Mouse (Mus musculus) lung, embryonic 16.5 days (tissue): ENCODE data around the gene Ablim1. TPM values are rescaled to one million over a fixed set of nuclear protein-coding genes. Genes with fewer than 3 reads are reported as not detected.
A peak's percentile ranks its signal among the peaks of the same experiment; 100 is the strongest.

ENCODE experiments used
- ATAC-seq: fragments of 200-750 bp; cut with Nextera tagmentation; 2 replicates; pipeline ENCODE4 v1.8.0; 2017; ENCODE audit warnings: low read depth, mild to moderate bottlenecking, moderate library complexity
- H3K27ac ChIP-seq: fragments of 300-500 bp; sonication (generic); 2 replicates; pipeline ENCODE4 v1.5.1; 2014; ENCODE audit warnings: mild to moderate bottlenecking, control low read depth, low read length
- H3K27me3 ChIP-seq: fragments of 300-500 bp; sonication (generic); 2 replicates; pipeline ENCODE4 v1.6.1; 2014; ENCODE audit warnings: low read depth, low read length, mixed read lengths; ENCODE audit not compliant: control insufficient read depth, insufficient read depth
- H3K36me3 ChIP-seq: fragments of 300-500 bp; sonication (generic); 2 replicates; pipeline ENCODE4 v1.6.1; 2014; ENCODE audit warnings: low read length; ENCODE audit not compliant: control insufficient read depth, insufficient read depth
- H3K4me1 ChIP-seq: fragments of 300-500 bp; sonication (generic); replicated peaks from 2 replicates; pipeline ENCODE4 v1.6.1; 2014; ENCODE audit warnings: low read length, mixed read lengths; ENCODE audit not compliant: control insufficient read depth, insufficient read depth
- H3K4me2 ChIP-seq: fragments of 300-500 bp; sonication (generic); 2 replicates; pipeline ENCODE4 v1.6.1; 2014; ENCODE audit warnings: low read depth, low read length, control low read depth
- H3K4me3 ChIP-seq: fragments of 300-500 bp; sonication (generic); 2 replicates; pipeline ENCODE4 v1.5.1; 2014; ENCODE audit warnings: mild to moderate bottlenecking, low read length, control low read depth
- H3K9ac ChIP-seq: fragments of 300-500 bp; sonication (generic); 2 replicates; pipeline ENCODE4 v1.6.1; 2014; ENCODE audit warnings: low read length, control low read depth
- H3K9me3 ChIP-seq: fragments of 300-500 bp; sonication (generic); 2 replicates; pipeline ENCODE4 v1.6.1; 2016; ENCODE audit warnings: low read length; ENCODE audit not compliant: control insufficient read depth
- WGBS: fragments of 180-500 bp; shearing (Covaris S2); extraction: QIAGEN DNeasy Blood & Tissue Kit; methylation state at CpG from one replicate; pipeline ENCODE4 v1.1.7; 2014; 5-methylcytosine and 5-hydroxymethylcytosine counted together
- polyA plus RNA-seq: library from polyadenylated mRNA; unstranded; fragments of >200 nt; fragmentation: Nextera tagmentation; extraction: Ambion mirVana; gene quantifications from 2 replicates; pipeline ENCODE4 v1.2.1, GENCODE M21; 2015

Gene Ablim1
- polyA plus RNA-seq = 53.3 and 54.5 TPM in 2 replicates

DNA sequence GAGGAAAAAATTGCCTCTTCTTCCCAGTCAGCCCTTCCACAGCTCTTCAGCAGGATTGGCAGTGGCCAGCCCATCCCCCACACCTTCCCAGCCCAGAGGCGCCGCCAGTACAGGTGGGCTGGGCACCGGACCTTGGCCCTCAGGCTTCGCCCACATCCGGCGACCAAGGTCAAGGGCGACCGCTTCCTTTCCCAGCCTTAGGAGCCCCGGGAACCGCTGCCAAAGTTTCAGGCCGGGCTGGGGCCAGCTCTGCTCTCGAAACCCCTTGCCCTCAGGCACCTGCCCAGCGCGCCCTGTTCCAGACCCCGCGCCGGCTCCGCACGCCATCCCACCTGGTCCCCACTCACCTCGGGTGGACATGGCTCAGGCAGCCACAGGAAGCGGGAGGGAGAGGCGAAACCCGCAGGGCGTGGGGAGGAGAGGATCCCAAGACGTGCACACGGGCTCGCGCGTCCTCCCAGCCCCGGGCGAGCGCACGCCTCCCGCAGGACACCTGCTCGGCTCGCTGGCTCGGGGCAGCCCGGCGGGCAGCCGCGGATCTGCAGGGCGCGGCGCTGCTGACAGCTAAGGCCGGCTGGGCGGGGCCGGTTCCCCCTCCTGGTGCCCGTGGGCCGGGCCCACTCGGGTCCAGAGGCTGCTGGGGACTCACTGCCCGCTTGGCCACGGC is at the start of gene Ablim1:
Ablim1 (minus strand) TSS at position 574 of the 667 bp plus-strand sequence.
- peak; percentile 83 for ATAC-seq
- H3K27ac ChIP-seq = 0 out of 2 replicates have a peak within 1 kb of the TSS, but pooled peaks have one; percentile 20
- peaks cover 19% of the 10 kb centered on the region for H3K27me3 ChIP-seq
- H3K4me3 ChIP-seq = peak within 1 kb of the TSS; percentile 65
- no peaks in the 10 kb centered on the region for H3K9me3 ChIP-seq
- no peaks in the 10 kb centered on the region for H3K36me3 ChIP-seq
- H3K4me1 ChIP-seq = peaks cover 8% of the 10 kb centered on the region; the same call in 1 of the 2 replicates
- peak within 1 kb of the TSS; percentile 74 for H3K9ac ChIP-seq
- peak within 1 kb of the TSS; percentile 85 for H3K4me2 ChIP-seq
- under 1% methylated on average over 49 of the region's 52 CpGs for WGBS

DNA sequence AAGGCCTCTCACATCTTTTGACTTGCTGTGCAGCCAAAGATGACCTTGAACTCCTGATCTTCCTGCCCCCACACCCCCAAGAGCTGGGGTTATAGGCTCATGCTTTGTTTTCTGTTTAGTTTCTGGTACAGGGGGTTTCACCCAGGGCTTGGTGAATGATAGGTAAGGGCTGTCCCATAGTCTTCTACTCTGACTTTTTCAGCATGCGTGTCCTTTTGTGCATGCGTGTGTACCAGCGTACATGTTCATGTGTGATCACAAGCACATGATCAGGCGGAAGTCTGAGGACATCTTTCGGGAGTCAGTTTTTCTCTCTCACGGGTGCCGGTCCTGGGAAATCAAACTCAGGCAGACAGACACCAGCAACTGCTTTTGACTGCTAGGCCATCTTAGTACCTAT is 48.8 kb upstream of the Ablim1 start:
- Histone ChIP-seq H3K27ac (no peak overlapping the region), H3K4me3 (no peak overlapping the region), H3K9ac (peak overlapping the region; percentile 37; the same call in 1 of the 2 replicates), H3K27me3 (no peaks in the 10 kb centered on the region), H3K4me1 (peaks cover 50% of the 10 kb centered on the region), H3K36me3 (peaks cover under 1% of the 10 kb centered on the region; the same call in 1 of the 2 replicates), H3K4me2 (peak overlapping the region; percentile 70; the same call in 1 of the 2 replicates), H3K9me3 (no peaks in the 10 kb centered on the region)
- no peak for ATAC-seq
- 80% methylated on average over 7 of the region's 7 CpGs for WGBS

- WGBS = 17% methylated on average over 7 of the region's 7 CpGs
- Histone ChIP-seq H3K4me2 (peak overlapping the region; percentile 70), H3K27ac (no peak overlapping the region; the same call in 1 of the 2 replicates), H3K4me3 (peak overlapping the region; percentile 28), H3K36me3 (no peaks in the 10 kb centered on the region), H3K4me1 (peaks cover 50% of the 10 kb centered on the region), H3K9me3 (no peaks in the 10 kb centered on the region), H3K27me3 (no peaks in the 10 kb centered on the region), H3K9ac (peak overlapping the region; percentile 37)
- ATAC-seq = no peak
Measured at GRCm38 (mm10) chr19:57363076-57363475, 48.4 kb upstream of the Ablim1 start.

GRCm38 (mm10) chr19:57362586-57362985 is 47.9 kb upstream of the Ablim1 start:
- no peak for ATAC-seq
- Histone ChIP-seq H3K4me3 (peak overlapping the region; percentile 28), H3K9ac (no peak overlapping the region; the same call in 1 of the 2 replicates), H3K4me1 (peaks cover 52% of the 10 kb centered on the region), H3K4me2 (peak overlapping the region; percentile 70), H3K9me3 (no peaks in the 10 kb centered on the region), H3K36me3 (no peaks in the 10 kb centered on the region), H3K27ac (peak overlapping the region; percentile 23; the same call in 1 of the 2 replicates), H3K27me3 (no peaks in the 10 kb centered on the region)
- 31% methylated on average over 5 of the region's 5 CpGs for WGBS

GRCm38 (mm10) chr19:57361939-57362307 is 47.2 kb upstream of the Ablim1 start:
- Histone ChIP-seq H3K9ac (peak overlapping the region; percentile 99), H3K27ac (peak overlapping the region; percentile 95), H3K4me3 (peak overlapping the region; percentile 87), H3K36me3 (no peaks in the 10 kb centered on the region), H3K4me2 (peak overlapping the region; percentile 70), H3K9me3 (no peaks in the 10 kb centered on the region), H3K27me3 (no peaks in the 10 kb centered on the region), H3K4me1 (peaks cover 46% of the 10 kb centered on the region)
- no peak for ATAC-seq
- WGBS = 8% methylated on average over 3 of the region's 3 CpGs

DNA sequence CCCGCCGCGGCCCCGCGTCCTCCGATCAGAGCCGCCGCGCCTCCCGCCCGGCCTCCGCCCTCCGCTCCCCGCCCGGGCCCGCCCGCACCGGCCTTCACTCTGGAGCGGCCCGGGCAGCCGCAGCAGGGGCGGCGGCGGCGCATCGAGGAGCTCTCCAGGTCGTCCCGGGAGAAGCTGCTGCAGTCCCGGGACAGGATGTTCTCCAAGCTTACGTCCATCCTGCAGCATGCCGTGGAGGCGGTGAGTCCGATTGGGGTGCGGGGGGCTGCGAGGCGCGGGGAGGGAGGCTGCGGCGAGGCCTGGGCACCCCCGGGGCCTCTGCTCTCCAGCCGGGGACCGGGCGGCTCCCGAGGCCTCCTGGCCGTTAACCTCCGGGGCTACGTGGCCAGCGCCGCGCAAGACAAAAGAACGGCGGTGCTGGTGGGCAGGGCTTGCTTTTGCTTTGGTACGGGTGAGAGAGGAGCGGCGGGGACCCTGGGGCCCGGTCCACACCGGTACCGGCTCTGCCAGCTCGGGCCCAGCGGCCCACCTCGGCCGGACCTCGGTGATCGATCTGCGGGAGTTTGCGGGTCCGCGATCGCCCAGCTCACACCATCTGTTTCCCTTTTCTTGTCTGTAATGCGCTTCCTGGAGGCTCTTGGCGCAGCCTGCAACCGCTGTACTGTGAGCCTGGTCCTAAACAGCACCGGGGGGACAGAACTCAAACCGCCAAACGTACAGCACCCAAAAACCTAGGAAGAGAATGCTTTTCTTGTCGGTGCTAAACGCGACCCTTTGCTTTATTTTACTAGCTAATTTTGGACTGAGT is 46.6 kb upstream of the Ablim1 start:
- H3K27ac ChIP-seq = peak overlapping the region; percentile 95
- peak overlapping the region; percentile 99 for H3K9ac ChIP-seq
- H3K4me1 ChIP-seq = peaks cover 43% of the 10 kb centered on the region
- H3K27me3 ChIP-seq = no peaks in the 10 kb centered on the region
- WGBS = 0% methylated on average over 60 of the region's 78 CpGs
- ATAC-seq = peak; percentile 56
- peak overlapping the region; percentile 87 for H3K4me3 ChIP-seq
- no peaks in the 10 kb centered on the region for H3K36me3 ChIP-seq
- H3K9me3 ChIP-seq = no peaks in the 10 kb centered on the region
- peak overlapping the region; percentile 70 for H3K4me2 ChIP-seq

DNA sequence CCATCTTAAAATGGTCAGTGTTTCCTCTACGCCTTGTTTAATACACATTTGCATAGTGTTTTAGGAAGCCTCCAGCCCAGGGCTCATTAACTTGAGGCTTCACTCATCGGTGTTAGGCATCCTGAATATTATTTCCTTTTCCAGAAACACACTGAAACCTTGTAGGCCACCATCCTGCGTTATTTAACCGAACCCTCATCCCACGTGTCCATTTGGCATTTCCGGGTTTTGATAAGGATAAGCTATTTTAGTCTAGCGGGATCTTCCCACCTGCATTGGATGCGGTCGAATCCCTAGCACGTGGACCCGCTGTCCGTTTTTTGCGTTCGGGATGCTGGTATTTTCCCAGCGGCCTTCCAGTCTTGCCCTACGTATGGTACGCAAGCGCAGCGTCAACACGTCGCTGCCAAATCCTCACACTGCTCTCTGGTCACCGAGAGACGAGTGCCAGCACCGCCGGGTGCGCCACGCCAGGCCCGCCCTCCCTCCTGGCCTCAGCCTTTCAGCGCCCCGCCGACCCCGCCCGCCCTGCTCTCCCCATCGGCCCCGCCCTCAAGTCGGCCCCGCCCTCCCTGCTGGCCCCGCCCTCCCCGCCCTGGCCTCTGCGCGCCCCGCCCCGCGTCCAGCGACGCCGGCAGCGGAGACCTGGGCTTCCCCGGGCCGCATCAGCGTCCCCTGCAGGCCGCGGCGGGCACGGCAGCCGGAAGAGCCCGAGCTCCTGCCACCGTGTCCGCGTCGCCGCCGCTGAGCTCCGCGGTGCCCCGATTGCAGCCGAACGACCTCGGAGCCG is 45.8 kb upstream of the Ablim1 start, which contains the start of gene Fam160b1:
Fam160b1 (plus strand) TSS at position 340 of the 790 bp plus-strand sequence.
- H3K9me3 ChIP-seq = no peaks in the 10 kb centered on the region
- peak within 1 kb of the TSS; percentile 99 for H3K9ac ChIP-seq
- peak within 1 kb of the TSS; percentile 95 for H3K27ac ChIP-seq
- H3K4me3 ChIP-seq = peak within 1 kb of the TSS; percentile 87
- whole genome bisulfite sequencing = under 1% methylated on average over 33 of the region's 70 CpGs
- H3K27me3 ChIP-seq = no peaks in the 10 kb centered on the region
- H3K4me1 ChIP-seq = peaks cover 41% of the 10 kb centered on the region
- peak; percentile 88 for ATAC-seq
- H3K36me3 ChIP-seq = no peaks in the 10 kb centered on the region
- peak within 1 kb of the TSS; percentile 73 for H3K4me2 ChIP-seq

DNA sequence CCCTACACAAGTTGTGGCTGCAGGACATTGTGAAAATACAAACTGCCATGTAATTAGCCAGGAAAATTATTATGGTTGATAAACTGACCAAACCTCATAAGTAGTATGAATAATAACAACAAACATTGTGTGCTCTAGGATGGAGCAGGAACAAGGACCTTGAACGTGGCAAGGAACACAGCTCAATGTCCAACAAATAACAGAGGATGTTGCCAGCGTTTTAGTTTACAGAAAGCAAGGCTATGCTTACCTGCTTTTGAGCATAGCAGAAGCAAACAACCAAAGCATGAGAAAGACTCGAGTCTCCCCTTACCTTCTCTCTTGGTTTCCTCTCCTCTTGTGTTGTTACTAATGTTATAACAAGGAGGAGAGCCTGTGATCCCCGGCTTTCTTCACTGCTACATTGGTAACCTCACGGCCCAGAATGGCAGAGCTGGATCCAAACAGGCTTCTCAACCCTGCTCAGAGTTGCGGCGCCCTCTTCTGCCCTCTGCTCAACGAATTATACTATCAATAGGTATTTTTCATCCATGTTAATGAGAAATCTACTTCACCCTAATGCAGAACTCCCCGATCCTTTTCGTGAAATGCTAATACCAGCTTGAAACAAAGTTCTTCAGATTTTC is 45.1 kb upstream of the Ablim1 start:
- ATAC-seq = no peak
- H3K9me3 ChIP-seq = no peaks in the 10 kb centered on the region
- no peaks in the 10 kb centered on the region for H3K27me3 ChIP-seq
- no peaks in the 10 kb centered on the region for H3K36me3 ChIP-seq
- peaks cover 41% of the 10 kb centered on the region for H3K4me1 ChIP-seq
- H3K4me3 ChIP-seq = peak overlapping the region; percentile 87
- peak overlapping the region; percentile 80 for H3K27ac ChIP-seq
- H3K9ac ChIP-seq = peak overlapping the region; percentile 49
- whole genome bisulfite sequencing = 32% methylated on average over 10 of the region's 10 CpGs
- H3K4me2 ChIP-seq = peak overlapping the region; percentile 73
